Comparison of ENCODE assay signal across 13 mouse cellular contexts in genomic region chr17:5002937-5003508, GRCm38 (mm10). TPM values are rescaled to one million over a fixed set of nuclear protein-coding genes. Genes with fewer than 3 reads are reported as not detected.
DNase-seq lines count a peak whose midpoint lies in the region; ATAC-seq and TF ChIP-seq lines count a peak whose summit lies in the region.
"Had no signal": no experiment of that assay in that cellular context is flagged by ENCODE, and none has a peak within 500 bp of the region (broad histone marks: within the 10 kb centered on the region; RNA-seq: fewer than 3 reads in every experiment).

No protein-coding gene starts in this region.

- H3K4me1 ChIP-seq in heart, embryonic 13.5 days, result peaks cover 91% of the 10 kb centered on the region
- H3K4me1 ChIP-seq in midbrain, embryonic 16.5 days (ENCODE audit: control insufficient read depth, insufficient read depth, low read length), result peaks cover 80% of the 10 kb centered on the region
- H3K4me1 ChIP-seq in midbrain, embryonic 10.5 days, result peaks cover 99% of the 10 kb centered on the region
- H3K4me1 ChIP-seq in midbrain, postnatal 0 days (ENCODE audit: insufficient read depth, low read length), result peaks cover 20% of the 10 kb centered on the region

- no peaks in the 10 kb centered on the region for H3K36me3 ChIP-seq in heart, embryonic 13.5 days
- no peaks in the 10 kb centered on the region for H3K36me3 ChIP-seq in midbrain, embryonic 16.5 days (ENCODE audit: control insufficient read depth, insufficient read depth, low read length)
- no peaks in the 10 kb centered on the region for H3K36me3 ChIP-seq in midbrain, embryonic 10.5 days
- no peaks in the 10 kb centered on the region for H3K36me3 ChIP-seq in midbrain, postnatal 0 days (ENCODE audit: insufficient read depth, low read length)
- H3K36me3 ChIP-seq: limb, embryonic 12.5 days had no signal

- TF ChIP-seq CTCF in midbrain, postnatal 0 days (IDR thresholded peaks at IDR 0.05), result peak; percentile 29; the same call in 1 of the 2 replicates

- H3K27ac ChIP-seq in heart, embryonic 13.5 days (replicated peaks), result no peak overlapping the region
- H3K27ac ChIP-seq in midbrain, embryonic 16.5 days (ENCODE audit: low read length), result no peak overlapping the region
- no peak overlapping the region for H3K27ac ChIP-seq in midbrain, embryonic 10.5 days (replicated peaks)
- H3K27ac ChIP-seq in midbrain, postnatal 0 days (ENCODE audit: low read depth, low read length), result no peak overlapping the region
- H3K27ac ChIP-seq: limb, embryonic 12.5 days had no signal

- H3K4me2 ChIP-seq in heart, embryonic 13.5 days, result peak overlapping the region; percentile 40
- H3K4me2 ChIP-seq in midbrain, embryonic 16.5 days (ENCODE audit: low read length), result peak overlapping the region; percentile 9; the same call in 1 of the 2 replicates
- H3K4me2 ChIP-seq in midbrain, postnatal 0 days (ENCODE audit: low read depth, low read length, poor library complexity, severe bottlenecking), result peak overlapping the region; percentile 23
- H3K4me2 ChIP-seq: limb, embryonic 12.5 days had no signal

- no peak overlapping the region for H3K4me3 ChIP-seq in heart, embryonic 13.5 days
- no peak overlapping the region for H3K4me3 ChIP-seq in midbrain, embryonic 16.5 days (ENCODE audit: low read depth, low read length)
- no peak overlapping the region for H3K4me3 ChIP-seq in midbrain, embryonic 10.5 days
- H3K4me3 ChIP-seq in midbrain, postnatal 0 days (ENCODE audit: low read depth, low read length), result no peak overlapping the region
- H3K4me3 ChIP-seq: limb, embryonic 12.5 days had no signal

- no peak for DNase-seq in heart, postnatal 14 days
- no peak for DNase-seq in midbrain, embryonic 10.5 days (ENCODE audit: low spot score)
- peak; percentile 54 for DNase-seq in cerebellum, adult 8-10 months
- peak; percentile 58 for DNase-seq in midbrain, postnatal 0 days (ENCODE audit: low spot score)
- no peak for DNase-seq in lung, postnatal 36 days
- DNase-seq in layer of hippocampus, adult 8-10 months (ENCODE audit: low spot score in 2 of 2), result no peak
- DNase-seq: embryo, embryonic 11 days; retina, postnatal 1 day had no signal

- no peak for ATAC-seq in heart, embryonic 13.5 days (ENCODE audit: extremely low read depth, insufficient number of reproducible peaks, low FRiP score, low TSS enrichment)
- ATAC-seq in midbrain, embryonic 16.5 days, result no peak
- no peak for ATAC-seq in midbrain, postnatal 0 days (ENCODE audit: low FRiP score)
- ATAC-seq: intestine, postnatal 0 days had no signal

- intact Hi-C loops in heart, postnatal 14 days (cut with DNase I), result no loop called here

- H3K27me3 ChIP-seq in heart, embryonic 13.5 days (replicated peaks), result no peaks in the 10 kb centered on the region
- H3K27me3 ChIP-seq in midbrain, embryonic 16.5 days (ENCODE audit: control insufficient read depth, insufficient read depth, low read depth, low read length), result no peaks in the 10 kb centered on the region
- no peaks in the 10 kb centered on the region for H3K27me3 ChIP-seq in midbrain, embryonic 10.5 days (ENCODE audit: low read depth, poor library complexity, severe bottlenecking)
- H3K27me3 ChIP-seq in midbrain, postnatal 0 days (ENCODE audit: insufficient read depth, low read length), result no peaks in the 10 kb centered on the region
- H3K27me3 ChIP-seq: CH12.LX; limb, embryonic 12.5 days had no signal

- 50% methylated on average over 10 of the region's 10 CpGs for WGBS in heart, embryonic 13.5 days
- WGBS in midbrain, embryonic 16.5 days, result 72% methylated on average over 10 of the region's 10 CpGs
- WGBS in midbrain, embryonic 10.5 days, result 86% methylated on average over 10 of the region's 10 CpGs
- WGBS in midbrain, postnatal 0 days, result 54% methylated on average over 10 of the region's 10 CpGs

- 0 out of 2 replicates have a peak overlapping the region, but pooled peaks have one; percentile 44 for H3K9ac ChIP-seq in heart, embryonic 13.5 days
- no peak overlapping the region for H3K9ac ChIP-seq in midbrain, embryonic 16.5 days (ENCODE audit: low read depth, low read length)
- H3K9ac ChIP-seq in midbrain, postnatal 0 days (replicated peaks; ENCODE audit: low read length, poor library complexity, severe bottlenecking), result no peak overlapping the region
- H3K9ac ChIP-seq: limb, embryonic 12.5 days had no signal

- H3K9me3 ChIP-seq in heart, embryonic 13.5 days, result no peaks in the 10 kb centered on the region
- H3K9me3 ChIP-seq in midbrain, embryonic 16.5 days (replicated peaks; ENCODE audit: control insufficient read depth, low read length, poor library complexity, severe bottlenecking), result no peaks in the 10 kb centered on the region
- H3K9me3 ChIP-seq in midbrain, embryonic 10.5 days (replicated peaks), result no peaks in the 10 kb centered on the region
- no peaks in the 10 kb centered on the region for H3K9me3 ChIP-seq in midbrain, postnatal 0 days (ENCODE audit: low read length)
- H3K9me3 ChIP-seq: limb, embryonic 12.5 days had no signal

RNA-seq across cellular contexts. Expression of gene Arid1b, which starts 8.9 kb away (rescaled TPM):
- polyA plus RNA-seq in heart, embryonic 13.5 days (2015; fragmentation: Nextera tagmentation; extraction: Ambion mirVana), result 5.0 and 5.2 TPM in 2 replicates
- total RNA-seq in heart, postnatal 14 days (2021), result 10 to 100 TPM; 33.6 to 36.6 TPM
- 13.1 and 13.2 TPM in 2 replicates for polyA plus RNA-seq in midbrain, embryonic 16.5 days (2015; fragmentation: Nextera tagmentation; extraction: Ambion mirVana)
- polyA plus RNA-seq in midbrain, embryonic 10.5 days (2016; fragmentation: Nextera tagmentation; extraction: Ambion mirVana), result 8.9 and 10.8 TPM in 2 replicates
- 62.0 and 73.3 TPM in 2 replicates for total RNA-seq in midbrain, postnatal 0 days (2014; rRNA removed)
- 10.1 and 11.9 TPM in 2 replicates for polyA plus RNA-seq in midbrain, postnatal 0 days (2015; fragmentation: Nextera tagmentation; extraction: Ambion mirVana)
- 100 to 1,000 TPM in 3 of 4 experiments, 10 to 100 TPM in 1; 88.8 to 107 (median 100) TPM for total RNA-seq in layer of hippocampus, adult 8-10 months (2022)

Comparison
In these comparisons a context has a peak if more than half of its experiments do, and no peak if none do; other contexts are left out.
1. DNase-seq: peak in cerebellum, adult 8-10 months (single experiment) and midbrain, postnatal 0 days (single experiment); none in heart, postnatal 14 days (0 of 2), midbrain, embryonic 10.5 days (single experiment), lung, postnatal 36 days (single experiment) and layer of hippocampus, adult 8-10 months (0 of 2).
2. Peak in every context shown above with its lines, with median percentiles within 50 percentile points of each other: H3K4me2 ChIP-seq.